Mouse (Mus musculus): Measurements from ENCODE around the gene Hadhb.

DNA sequence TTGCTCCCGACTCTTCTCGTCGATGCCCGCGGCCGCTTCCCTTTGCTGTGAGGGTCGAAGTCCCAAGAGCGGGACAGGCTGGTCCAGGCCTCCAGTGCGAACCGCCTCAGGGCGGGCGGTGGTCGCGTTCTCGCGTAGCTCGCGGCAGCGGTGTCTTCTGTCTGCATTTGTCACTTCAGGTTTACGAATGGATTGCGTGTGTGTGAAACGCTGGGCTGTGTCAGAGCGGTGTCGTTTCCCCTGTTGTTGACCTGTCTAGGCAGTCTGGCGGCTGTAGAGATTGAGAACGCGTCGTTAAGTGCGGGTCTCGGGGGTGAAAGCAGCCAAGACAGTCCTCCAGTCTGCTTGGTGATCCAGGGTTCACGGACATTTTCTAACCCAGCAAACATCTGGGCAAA, 346 bp downstream of the Hadhb start:
- TF ChIP-seq CTCF (IDR thresholded peaks at IDR 0.05) (no peak), EP300 (IDR thresholded peaks at IDR 0.05) (no peak)
